Mouse (Mus musculus) cerebellum, adult 2 months (tissue): ENCODE results near the gene 4930572O03Rik.
"Not testable (repeated sequence)": the region's sequence is repeated elsewhere in the genome, so short reads cannot be mapped to it uniquely, and the experiment has no call there.

Source experiments
- CTCF ChIP-seq: fragments of 200-500 bp; IDR thresholded peaks from 2 replicates; pipeline ENCODE4 v1.5.1; 2011; ENCODE audit warnings: low read depth, mild to moderate bottlenecking, control low read depth, low read length, moderate library complexity, borderline replicate concordance; ENCODE audit not compliant: insufficient read depth
- POLR2A ChIP-seq: fragments of 200-500 bp; IDR thresholded peaks from 2 replicates; pipeline ENCODE4 v1.6.1; 2011; ENCODE audit warnings: low read length, control low read depth, borderline replicate concordance; ENCODE audit not compliant: insufficient read depth

DNA sequence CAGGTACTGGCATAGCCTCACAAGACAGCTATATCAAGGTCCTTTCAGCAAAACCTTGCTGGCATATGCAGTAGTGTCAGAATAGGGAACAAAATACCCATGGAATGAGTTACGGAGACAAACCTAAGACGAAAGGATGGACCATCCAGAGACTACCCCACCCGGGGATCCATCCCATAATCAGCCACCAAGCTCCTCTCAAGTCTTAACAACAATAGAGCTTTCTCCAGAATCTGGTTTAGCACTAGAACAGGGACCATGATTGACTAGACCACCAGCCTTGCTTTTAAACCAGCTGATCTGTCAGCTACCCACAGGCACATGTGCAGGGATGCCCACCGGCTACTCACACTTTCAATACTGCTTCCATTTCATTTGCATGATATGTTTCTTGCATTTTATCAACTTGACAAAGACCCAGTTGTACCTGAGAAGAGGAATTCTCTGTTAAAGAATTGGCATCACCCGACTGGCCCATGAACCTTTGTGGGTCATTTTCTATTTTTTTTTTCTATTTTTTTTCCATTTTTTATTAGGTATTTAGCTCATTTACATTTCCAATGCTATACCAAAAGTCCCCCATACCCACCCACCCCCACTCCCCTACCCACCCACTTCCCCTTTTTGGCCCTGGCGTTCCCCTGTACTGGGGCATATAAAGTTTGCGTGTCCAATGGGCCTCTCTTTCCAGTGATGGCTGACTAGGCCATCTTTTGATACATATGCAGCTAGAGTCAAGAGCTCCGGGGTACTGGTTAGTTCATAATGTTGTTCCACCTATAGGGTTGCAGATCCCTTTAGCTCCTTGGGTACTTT is 17.8 kb upstream of the 4930572O03Rik start:
- not testable (repeated sequence) for TF ChIP-seq CTCF, POLR2A
